Mouse (Mus musculus) liver, postnatal 0 days (tissue): Measurements from ENCODE around the gene Kng1.

Experiments used
- CTCF ChIP-seq: sonication (generic); IDR thresholded peaks from 2 replicates; pipeline ENCODE4 v1.5.1; 2016; ENCODE audit warnings: antibody characterized with exemption, low read depth
- EP300 ChIP-seq: IDR thresholded peaks from 2 replicates; pipeline ENCODE4 v1.6.1; 2016; ENCODE audit warnings: antibody characterized with exemption, low read depth, mild to moderate bottlenecking

DNA sequence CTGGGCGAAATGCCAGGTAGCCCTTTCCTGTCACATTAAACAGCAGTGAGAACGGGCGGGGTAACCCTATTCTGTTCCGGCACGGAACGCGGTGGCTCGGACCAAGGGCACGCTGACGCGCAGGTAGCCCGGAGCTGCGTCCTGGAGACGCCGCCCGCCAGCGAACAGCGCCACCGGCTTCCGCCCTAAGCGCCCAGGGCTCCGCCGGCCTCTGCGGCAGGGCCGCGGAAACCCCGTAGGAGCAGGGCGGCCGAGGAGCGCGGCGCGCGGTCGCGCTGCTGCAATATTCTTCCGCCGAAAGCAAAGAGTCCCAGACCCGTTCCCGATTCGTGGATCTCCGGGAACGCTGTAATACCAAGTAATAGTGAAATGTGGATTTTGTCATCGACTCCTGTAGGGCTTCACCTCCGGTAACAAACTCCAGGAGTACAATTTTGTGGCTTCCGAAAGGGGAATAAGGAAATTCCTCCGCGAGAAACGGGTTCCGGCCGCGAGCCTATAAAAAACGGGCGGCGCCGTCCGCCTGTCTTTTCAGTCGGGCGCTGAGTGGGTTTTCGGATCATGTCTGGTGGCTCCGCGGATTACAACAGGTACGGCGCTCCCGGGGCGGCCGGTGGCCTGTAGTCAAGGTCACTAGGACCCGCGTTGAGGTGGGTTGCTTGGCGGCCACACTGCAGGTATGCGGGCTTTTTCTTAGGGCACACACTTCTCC is 49.7 kb downstream of the Kng1 start, which contains the start of gene Eif4a2:
- TF ChIP-seq EP300 (peak; percentile 40; the same call in 1 of the 2 replicates), CTCF (peak; percentile 48)
